Mouse (Mus musculus) cerebral cortex, adult 2 months (tissue): Measurements from ENCODE around the gene Ntng1.

Source experiments
- WGBS: fragments of 180-500 bp; shearing (Covaris S2); methylation state at CpG from one replicate; pipeline ENCODE4 v1.1.7; 2018; 5-methylcytosine and 5-hydroxymethylcytosine counted together

Gene Ntng1

DNA sequence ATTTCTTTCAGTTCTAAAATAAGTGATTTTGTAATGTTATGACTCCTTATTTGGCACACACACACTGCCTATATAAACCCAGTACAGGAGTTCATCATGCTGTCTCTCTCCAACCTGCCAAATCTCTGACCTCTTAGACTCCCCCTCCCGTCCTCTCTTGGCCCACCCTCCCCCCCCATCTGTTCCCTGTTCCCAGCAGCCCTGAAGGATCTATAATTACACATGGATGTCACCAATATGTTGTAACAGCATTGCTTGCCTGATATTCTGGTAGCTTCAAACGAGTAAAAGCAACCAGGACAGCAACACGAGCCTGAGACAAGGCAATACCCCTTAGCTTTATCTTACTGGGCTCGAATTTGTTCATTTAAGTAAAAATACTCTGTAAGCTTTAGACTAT, 220.0 kb downstream of the Ntng1 start:
- WGBS, result 57% methylated on average over 4 of the region's 4 CpGs

DNA sequence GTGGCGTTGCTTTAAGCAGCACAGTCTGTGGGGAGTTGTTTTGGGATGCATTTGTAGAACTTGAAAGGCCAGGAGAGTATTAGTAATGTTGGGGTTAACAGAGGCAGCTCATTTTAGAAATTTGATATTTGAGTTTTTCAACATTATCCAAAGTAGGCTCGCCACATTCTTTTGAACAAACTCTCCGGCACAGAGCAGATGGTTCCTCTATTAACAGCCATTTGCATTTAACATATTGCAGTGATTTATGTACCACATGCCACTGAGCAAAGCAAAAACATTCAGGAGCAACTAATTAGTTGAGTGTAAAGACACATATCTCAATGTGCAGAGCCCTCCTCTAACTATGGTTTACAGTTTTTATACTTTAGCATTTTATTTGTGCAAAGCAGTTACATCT, 224.8 kb downstream of the Ntng1 start:
- WGBS, result 71% methylated on average over 3 of the region's 3 CpGs

DNA sequence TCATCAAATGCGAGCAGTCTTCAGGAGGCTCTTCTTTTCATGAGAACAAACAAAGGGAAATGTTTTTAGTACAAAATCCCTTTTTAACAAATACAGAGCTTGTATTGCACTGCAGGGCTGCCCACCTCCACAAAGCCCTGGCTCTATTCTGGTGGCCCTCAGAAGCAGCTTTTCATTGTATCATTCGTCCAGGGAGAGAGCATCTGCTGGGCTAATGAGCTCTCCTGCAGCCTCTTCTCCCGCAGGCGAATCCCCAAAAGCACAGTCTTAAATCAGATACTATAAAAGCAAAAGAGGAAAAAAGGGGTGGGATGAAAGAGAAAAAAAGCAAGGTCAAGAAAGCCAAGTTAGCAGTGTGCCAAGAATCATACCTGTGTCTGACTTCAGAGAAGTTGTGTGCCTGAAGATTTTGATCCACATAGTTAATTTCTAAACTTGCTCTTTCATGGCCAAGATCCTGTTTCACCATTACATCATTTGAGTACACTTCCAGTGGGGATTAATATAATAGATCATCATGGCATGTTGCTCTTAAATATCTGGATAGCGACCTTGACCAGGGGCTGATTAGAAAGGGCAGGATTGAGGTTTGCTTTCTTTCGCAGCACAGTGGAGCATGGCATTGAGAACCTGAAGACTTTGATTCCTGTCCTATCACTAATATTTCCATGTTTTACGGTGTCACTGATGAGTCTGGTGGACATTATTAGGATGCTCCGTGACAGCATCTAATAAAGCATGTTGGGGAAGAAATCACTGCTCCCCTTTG, 225.7 kb downstream of the Ntng1 start:
- WGBS, result 69% methylated on average over 8 of the region's 8 CpGs

DNA sequence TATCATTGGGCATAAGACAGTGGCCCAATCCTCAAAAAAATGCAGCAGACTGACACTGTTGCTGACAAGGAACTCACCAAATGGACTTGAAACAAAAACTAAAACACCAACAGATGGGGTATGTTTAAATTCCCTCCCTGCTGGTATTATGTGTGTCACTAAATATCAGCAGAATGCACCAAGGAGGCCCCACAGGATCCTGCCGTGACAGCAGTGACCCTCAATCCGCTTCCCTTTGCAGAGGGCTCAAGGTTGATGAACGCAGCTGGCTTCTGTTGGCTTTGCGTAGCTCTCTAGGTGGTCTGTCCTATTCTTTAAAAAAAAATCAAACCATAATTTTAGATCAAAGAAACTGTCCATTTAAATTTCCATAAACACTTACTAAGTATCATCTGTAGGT, 226.7 kb downstream of the Ntng1 start:
- 84% methylated on average over 4 of the region's 4 CpGs for WGBS

DNA sequence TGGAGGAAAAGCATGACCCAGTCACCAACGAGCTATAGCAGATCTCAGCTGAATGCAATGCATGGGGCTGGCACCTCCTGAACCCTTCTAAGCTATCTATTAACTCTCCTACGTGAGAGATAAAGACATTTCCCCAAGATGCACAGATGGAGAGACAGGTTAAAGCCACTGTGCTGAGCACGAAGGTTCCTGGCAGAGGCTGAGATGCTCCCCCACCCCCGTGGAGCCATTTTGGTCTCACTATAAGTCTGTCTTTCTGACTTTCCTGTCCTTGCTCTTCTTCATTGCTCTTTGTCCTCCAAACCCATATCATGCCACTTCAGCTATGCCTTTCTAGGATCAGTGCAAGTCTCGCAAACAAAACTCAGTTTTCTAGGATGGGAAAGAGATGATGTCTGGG, 229.6 kb downstream of the Ntng1 start:
- WGBS, result 68% methylated on average over 5 of the region's 5 CpGs

DNA sequence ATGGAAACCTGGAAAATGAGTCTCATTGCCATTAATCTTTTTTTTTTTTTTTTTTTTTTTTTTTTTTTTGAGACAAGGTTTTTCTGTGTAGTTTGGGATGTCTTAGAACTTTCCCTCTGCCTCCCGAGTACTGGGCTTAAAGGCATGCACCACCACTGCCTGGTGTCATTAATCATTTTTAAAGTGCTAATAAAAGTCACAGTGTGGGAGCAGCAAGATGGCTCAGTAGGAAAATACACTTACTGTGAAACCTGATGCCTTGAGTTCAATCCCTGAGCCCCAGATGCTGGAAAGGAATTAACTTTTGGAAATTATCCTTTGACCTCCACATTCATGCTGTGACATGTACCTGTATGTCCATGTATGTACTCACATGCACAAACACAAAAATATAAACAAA, 253.2 kb downstream of the Ntng1 start:
- 67% methylated on average over 1 of the region's 1 CpGs for WGBS

DNA sequence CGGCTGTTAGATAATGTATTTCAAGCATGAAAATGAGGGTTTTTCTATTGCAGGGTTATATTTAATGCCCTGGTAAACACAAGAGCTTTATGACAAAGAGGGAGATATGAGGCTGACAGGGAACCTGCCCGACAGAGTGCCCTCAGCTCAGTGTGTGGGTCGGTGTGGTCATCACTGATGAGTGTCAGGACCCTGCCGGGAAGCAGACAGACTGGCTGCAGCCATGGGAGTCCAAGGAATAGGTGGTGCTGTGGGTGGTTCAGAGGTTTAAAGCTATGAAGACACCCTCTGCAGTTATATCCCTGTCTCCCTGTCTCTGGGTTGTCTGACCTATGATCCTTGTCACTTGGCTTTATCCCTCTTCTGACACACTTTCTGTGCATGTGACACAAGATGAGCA, 258.1 kb downstream of the Ntng1 start:
- 92% methylated on average over 4 of the region's 4 CpGs for WGBS

DNA sequence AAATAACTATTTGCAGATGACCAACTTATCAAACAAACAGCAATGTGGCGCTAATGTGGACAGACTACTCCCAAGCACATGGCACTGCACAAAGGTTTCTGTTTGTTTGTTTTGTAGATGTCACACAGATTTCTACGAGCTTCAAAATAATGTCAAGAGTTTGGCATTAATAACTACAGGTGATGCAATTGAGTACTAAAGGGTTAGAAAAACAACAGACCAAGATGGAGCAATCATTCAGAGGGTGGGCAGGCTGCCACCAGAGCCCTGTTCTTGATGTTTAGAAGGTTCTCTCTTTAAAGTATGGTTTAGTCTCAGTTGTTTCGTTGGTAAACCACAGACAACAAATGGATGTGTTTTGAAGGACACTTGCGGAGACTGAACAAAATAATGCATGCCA, 264.8 kb downstream of the Ntng1 start:
- 79% methylated on average over 4 of the region's 4 CpGs for WGBS

DNA sequence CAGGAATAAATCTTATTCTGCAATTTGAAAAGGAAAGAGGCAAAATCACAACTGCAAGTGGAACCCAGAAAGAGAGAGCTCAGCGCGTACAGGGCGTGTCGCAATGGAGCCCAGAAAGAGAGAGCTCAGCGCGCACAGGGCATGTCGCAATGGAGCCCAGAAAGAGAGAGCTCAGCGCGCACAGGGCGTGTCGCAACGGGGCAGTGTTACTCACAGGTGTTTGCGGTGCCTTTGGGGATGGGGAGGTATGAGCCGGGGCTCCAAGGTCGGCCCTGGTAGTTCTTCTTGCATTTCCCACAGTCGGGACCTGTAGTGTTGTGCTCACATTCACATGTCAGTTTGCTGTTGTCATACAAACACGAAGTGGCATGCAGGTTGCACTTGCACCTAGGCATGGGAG, 271.8 kb downstream of the Ntng1 start:
- 93% methylated on average over 17 of the region's 17 CpGs for WGBS

DNA sequence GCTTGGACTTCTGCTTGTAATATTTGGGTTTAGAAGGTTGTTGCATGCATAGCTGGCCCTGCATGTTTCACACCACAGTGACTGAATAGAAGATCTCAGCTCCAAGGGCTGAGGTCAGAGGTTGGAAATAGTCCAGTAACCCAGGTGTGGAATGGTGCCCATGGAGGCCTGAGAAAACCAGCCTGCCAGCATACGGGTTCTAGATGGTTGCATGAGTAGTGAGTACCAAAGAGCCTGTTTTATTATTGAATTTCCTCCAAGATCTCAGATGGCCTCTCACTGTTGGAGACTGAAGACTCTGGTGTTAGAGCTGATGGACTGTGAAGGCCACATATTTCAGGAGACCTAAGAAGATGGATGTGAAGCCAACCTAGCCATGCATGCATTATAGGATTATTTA, 285.5 kb downstream of the Ntng1 start:
- 72% methylated on average over 1 of the region's 1 CpGs for WGBS

DNA sequence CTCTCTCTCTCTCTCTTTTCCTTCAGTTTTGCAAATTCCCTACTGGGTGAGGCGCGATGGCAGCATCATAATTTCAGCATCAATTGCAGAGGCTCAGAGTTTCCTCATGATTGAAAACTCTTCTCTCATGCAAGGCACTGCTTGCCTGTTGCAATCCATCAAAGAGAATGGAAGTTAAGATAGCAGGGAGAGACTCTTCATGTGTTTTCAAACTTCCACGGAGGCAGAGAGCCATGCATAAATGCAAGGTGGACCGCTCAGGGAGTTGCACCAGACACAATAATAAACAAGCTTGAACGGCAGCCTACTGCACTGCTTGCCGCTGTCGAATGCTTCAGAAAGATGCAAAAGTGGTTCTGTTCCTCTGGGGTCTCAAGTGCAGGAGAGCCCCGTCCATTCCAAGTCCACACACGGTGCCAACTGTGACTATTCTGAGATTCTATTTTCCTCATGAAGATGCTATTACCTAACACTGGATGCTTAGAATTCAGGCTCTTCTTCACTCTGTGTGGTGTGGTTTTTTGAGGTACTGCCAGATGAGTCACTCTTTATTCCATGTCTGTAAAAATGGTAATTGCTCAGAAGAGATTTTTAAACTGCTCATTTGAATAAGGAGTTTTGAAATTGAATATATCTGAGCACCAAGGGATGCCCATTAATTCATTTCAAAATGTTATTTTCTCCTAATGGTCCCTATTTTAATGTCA, 289.2 kb downstream of the Ntng1 start:
- 58% methylated on average over 9 of the region's 9 CpGs for WGBS

DNA sequence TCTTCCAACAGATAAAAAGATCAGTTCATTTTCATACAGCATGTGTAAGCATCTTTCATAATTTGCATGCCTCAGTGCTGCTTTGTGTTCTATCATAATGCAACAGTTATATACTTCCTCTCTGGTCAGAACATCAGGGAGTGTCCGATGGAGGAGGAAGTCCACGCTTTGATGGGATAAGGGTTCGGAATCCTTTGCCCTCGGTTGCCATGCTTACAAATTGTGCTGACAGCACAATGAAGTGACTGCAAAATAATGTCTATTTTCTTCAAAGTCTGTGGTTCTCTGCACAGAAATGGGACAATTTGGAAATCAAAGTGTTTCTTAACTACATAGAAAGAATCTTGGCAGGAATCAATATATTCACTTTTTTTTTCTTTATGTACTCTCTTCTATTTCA, 297.2 kb downstream of the Ntng1 start:
- 73% methylated on average over 4 of the region's 4 CpGs for WGBS

DNA sequence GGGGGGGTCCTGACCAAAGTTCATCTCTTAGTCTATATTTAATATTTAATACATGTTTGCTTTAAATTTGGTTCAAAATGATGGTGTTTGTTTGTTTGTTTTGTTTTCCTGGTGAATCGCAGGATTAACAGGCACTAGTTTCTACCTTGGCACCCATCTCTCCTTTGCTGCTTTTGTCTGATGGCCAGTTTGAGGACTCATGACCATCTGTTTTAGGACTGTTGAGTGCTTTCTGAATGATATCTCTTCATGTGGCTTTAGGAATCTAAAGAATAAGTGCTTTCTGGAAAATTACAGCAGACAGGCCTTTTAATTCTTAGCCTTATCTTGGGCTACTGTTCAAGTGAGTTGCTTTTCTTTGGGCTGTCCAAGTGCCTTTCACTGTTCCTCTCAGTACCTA, 318.0 kb downstream of the Ntng1 start:
- 93% methylated on average over 1 of the region's 1 CpGs for WGBS

DNA sequence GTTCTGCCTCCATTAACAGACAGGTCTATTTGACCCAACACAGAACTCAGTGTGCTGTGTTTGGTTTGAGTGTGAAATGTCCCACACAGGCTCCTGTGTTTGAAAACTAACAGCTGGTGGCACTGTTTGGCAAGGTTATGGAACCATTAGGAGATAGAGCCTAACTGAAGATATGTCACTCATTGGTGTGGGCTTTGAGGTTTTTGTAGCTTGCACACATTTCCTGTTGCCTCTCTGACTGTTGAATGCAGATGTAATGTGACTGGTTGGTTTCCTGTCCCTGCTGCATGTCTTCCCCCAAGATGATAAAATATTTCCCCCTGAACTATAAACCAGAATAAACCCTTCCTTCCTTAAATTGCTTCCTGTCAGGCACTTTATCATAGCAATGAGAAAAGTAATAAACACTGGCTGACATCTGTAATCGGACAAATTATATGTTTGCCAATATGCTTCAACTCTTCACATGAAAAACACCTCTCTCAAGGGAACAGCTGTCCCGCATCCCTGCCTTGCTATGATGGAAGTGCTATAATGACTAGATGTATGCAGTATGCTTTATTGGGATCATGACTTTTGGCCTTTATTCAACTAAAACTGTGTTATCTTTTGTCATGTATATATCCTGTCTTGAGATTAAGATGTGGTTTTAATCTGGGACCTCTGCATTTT, 320.9 kb downstream of the Ntng1 start:
- WGBS, result 99% methylated on average over 2 of the region's 2 CpGs

DNA sequence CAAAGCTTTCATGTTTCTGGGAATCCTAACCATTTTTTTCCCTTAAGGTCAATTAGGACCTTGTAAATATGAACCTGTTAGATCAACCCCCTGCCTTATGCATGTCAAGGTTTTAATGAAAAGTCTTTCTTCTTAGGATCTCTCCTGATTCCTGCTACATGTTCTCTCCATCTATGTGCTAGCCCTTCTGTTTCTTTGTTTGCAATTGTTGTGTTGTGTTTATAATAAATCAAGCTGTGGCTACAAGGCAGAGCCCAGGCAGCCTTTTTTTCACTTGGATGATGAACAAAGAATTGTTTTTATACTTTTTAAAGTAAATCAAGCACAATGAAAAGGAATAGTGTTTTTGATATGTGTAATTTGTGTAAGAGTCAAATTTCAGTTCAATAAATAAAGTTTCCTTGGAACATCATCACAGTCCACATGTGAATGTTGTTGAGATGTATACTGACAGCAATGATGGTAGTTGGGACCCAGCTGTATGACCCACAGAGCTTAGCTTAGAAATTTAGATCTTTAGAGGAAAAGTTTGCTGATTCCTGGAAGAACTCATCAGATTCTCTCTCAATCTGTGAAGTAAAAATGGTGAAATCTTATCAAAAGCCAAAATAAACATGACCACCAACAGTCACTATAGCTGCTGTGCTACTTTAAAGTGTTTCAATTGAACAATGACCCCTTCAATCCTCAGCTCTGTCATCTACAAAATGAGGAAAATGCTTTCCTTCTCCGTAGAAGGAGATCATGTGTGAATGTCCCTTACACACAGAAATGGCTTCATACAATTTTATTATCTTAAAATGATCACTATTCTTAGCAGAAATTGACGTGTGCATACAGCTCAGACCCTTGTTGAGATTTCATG, 324.8 kb downstream of the Ntng1 start:
- WGBS, result 85% methylated on average over 2 of the region's 2 CpGs

DNA sequence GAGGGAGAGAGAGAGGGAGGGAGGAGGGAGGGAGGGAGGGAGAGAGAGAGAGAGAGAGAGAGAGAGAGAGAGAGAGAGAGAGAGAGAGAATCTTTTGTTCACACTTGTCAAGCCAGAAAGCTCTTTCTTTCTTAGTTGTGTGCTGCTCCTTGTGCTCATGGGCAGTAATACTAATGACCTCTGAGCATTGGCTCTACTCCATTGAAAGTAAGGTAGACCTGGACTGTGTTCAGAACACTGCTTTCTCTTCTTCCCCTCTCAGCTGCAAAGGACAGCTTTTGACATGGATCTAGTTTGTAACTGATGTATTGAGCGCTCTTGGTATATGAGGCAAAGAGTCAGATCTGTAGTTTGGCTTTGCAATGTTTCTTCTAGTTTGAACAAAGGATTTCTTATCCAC, 334.7 kb downstream of the Ntng1 start:
- WGBS, result 91% methylated on average over 1 of the region's 1 CpGs

DNA sequence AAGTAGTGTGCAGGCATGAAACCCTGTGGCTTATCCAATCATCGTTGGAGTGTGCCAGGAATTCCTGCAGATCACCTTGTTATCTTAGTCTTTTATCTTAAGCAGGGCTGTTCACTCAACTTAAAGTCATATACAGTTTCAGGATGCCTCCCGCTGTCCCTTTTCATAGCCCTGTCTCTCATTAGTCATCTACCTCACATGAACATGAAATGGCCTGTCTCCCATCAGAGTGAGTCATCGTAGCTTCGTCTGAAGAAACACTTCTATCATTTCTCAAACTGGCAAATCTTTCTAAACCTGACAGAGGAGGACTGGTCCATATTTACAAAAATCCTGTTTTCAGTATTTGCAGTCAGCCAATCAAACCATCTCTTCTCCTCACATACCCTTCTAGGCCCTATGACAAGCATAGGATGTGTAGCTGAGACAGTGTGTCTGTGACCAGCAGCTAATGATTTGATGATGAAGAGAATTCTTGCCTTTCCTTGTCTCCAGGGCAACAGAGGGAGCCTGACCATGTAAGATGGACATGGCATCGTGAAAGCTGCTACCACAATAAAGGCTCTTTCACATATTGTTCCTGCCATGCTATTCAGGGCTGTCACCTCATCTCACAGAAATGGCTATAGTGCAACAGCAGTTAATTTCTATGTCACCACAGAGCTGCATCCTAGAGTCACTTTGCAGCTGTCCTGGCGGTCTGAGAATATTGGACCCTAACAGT, 336.4 kb downstream of the Ntng1 start:
- WGBS, result 75% methylated on average over 6 of the region's 6 CpGs

DNA sequence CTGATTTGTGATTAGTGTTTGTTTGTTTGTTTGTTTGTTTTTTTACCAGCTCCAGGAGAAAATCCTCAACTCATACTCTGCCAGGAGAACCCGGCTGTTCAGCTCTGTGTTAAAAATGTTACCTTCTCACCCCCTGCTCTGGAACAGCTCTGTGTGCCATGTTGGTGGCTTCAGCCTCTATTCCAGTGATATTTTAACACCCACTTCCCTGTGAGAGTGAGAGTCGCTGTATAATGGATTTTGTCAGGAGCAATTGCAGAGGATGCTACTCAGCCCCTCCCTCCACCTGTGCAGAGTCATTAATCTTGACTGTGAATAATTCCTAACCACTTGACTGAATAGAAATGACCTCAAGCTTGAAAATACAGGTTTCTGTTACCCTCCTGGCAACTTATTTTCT, 339.7 kb downstream of the Ntng1 start:
- 56% methylated on average over 2 of the region's 2 CpGs for WGBS

DNA sequence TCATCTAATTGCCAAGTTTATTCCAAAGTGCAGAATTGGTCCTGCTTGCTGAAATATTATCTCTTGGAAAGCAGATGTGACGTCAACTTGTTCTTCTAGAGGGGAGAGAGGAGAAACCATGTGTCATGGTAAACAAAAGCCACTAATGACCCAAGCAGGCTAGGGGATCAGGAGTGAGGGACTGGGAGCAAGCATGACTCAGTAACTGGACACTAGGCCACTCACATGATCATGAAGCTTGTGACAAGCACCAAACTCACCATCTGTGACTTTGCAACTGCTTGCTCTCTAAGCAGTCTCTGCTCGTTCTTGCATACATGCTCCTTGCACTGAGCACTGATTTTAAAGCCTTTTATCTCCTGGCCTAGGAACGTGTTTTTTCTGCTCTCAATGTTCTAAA, 340.2 kb downstream of the Ntng1 start:
- 59% methylated on average over 3 of the region's 3 CpGs for WGBS

DNA sequence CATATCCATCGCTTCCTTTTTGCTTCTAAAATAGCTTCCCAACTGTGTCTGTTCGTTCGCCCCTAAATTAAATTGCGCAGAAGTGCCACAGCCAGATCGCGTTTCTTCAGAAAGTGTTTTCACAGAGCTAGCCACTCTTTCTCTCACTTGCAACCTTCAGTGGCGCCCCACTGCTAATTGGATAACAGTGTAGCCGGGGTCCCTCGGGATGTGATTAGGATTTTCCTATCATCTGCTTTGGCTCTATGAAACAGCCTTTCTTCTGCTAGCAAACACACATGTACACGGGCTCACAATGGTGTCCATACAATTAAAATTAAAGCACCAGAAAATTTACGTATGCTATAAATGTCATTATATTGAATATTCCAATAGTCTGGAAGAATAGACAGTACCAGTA, 346.5 kb downstream of the Ntng1 start:
- WGBS, result 49% methylated on average over 11 of the region's 11 CpGs

DNA sequence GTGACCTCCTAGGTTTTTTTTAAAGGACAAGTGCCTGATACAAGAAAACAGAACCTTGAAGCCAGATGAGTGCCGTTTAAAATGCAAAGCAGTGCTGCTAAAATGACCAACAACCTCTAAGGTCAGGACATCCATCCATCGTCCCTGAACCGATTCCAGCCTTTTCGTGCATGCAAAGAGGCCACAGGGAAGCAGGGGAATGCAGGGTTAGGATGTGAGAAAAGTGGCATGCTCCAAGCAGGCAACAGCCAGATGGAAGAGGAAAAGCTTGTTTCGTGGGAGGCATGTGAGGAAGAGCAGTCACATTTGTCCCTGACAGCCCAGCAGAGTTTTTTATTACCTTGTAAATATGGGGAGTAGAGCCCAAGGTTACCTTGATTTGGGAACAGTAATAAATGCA, 360.6 kb downstream of the Ntng1 start:
- 45% methylated on average over 5 of the region's 5 CpGs for WGBS
